Mouse (Mus musculus): ENCODE measurements around the gene Mllt3. TPM values are rescaled to one million over a fixed set of nuclear protein-coding genes. Genes with fewer than 3 reads are reported as not detected.
A peak's percentile ranks its signal among the peaks of the same experiment; 100 is the strongest.

The Mllt3 gene
- total RNA-seq, 2 experiments from 2014 or later = 54.6 to 58.7 TPM

DNA sequence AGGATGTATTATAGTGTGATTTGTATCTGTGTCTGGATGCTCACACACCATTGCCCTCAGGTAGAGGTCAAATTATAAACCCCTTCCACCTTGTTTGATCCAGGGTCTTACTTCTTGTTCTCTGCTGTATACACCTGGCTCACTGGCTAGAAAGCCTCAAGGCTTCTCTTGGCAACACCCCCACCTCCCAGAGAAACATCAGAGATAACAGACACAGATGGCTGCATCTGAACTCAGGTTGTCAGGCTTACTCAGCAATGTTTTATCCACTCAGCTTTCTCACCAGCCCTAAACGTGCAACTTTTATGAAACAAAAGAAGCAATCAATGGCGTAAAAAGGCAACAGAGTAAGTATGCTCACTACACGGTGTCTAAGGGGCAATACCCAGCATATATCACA, 75.3 kb downstream of the Mllt3 start:
- Histone ChIP-seq H3K4me3 (no peak overlapping the region), H3K27ac (no peak overlapping the region)
- no peak for TF ChIP-seq CTCF (conservative IDR thresholded peaks at IDR 0.05)
- DNase-seq (ENCODE audit: low spot score in 2 of 2) = no peak

DNA sequence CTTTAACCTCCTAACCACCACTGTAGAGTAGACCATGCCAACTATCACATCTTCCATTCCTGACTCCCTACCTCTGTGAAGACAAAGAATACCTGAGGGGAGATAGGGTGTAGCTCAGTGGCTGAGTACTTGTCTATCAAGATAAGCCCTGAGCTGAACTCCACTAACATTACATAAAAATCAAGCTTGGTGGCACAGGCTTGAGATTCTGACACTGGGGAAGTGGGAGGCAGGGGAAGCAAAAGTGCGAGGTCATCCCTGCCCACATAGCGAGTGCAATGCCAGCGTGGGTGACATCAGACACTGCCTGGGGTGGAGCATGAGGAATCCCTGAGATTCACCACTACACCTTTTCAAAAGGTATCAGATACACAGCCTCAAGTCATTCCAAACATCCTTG, 76.0 kb downstream of the Mllt3 start:
- TF ChIP-seq CTCF (conservative IDR thresholded peaks at IDR 0.05) = no peak
- DNase-seq (ENCODE audit: low spot score in 2 of 2) = no peak
- H3K27ac ChIP-seq = no peak overlapping the region
- no peak overlapping the region for H3K4me3 ChIP-seq

DNA sequence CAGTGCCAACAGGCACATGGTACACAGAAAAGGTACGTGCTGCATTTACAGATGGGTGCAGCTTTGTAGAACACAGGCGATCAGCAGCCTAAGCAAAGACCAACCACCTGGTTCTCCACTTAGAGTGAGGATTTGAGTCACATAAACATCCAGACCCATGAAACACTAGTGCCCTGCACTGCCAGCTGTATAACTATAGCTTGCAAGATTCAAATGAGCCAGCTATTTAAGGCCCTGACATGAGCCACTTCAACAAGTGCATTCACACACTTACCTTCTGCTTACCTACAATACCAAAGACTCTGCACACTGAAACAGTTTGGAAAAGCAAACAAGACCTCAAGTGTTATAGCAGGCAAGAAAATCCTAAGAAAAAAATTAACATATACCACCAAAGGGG, 78.0 kb downstream of the Mllt3 start:
- no peak for DNase-seq (ENCODE audit: low spot score in 2 of 2)
- Histone ChIP-seq H3K27ac (no peak overlapping the region), H3K4me3 (no peak overlapping the region)
- TF ChIP-seq CTCF (conservative IDR thresholded peaks at IDR 0.05) = no peak

DNA sequence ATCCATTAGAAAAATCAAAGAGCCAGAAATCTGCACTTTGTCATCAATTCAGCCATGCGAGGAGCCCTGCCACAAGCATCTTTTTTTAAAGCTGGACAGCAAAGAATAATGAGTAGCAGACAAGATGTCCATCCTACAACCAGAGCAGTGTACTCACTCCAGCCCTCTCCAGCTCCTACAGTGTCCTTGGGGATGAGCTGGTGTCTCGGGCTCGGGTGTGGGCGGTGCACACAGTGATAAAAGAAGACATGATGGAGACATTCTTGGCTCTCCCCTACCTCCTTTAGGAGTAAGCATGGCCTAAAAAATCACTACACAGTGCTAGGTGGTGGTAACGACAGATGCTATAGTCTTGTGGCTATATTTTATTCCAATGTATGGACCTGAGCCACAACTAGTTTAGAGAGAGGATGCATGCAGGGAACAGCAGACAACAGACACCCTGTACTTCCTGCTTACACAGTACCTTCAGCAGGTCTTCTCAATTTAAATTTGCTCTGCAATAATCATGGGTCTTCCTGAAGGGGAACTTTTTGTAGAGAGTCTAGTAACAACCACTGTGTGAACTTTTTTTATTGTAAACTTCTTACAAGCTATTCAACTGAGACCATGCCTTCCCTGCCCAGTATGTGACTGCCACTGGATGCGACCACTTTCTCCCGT, 78.6 kb downstream of the Mllt3 start:
- Histone ChIP-seq H3K4me3 (no peak overlapping the region), H3K27ac (no peak overlapping the region)
- TF ChIP-seq CTCF (conservative IDR thresholded peaks at IDR 0.05) = no peak
- DNase-seq (ENCODE audit: low spot score in 2 of 2) = no peak

DNA sequence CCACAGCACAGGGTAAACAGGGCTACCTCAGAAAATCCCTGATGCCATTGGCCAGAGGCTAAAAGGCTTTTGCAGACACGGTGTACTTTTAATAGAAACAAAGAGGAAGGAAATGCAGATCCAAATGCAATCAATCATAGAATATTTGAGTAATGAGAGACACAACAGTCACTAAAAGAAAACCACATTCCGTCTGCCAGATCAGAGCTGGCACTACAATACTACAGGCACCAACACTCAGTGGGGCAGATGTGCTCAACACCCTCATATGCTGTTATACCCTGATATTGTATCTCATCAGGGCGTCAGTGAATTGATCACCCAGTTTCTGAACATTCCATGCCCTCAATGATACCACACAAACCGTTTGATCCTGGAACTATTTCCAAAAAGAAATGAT, 79.4 kb downstream of the Mllt3 start:
- no peak for DNase-seq (ENCODE audit: low spot score in 2 of 2)
- no peak overlapping the region for H3K27ac ChIP-seq
- no peak for TF ChIP-seq CTCF (conservative IDR thresholded peaks at IDR 0.05)
- no peak overlapping the region for H3K4me3 ChIP-seq

DNA sequence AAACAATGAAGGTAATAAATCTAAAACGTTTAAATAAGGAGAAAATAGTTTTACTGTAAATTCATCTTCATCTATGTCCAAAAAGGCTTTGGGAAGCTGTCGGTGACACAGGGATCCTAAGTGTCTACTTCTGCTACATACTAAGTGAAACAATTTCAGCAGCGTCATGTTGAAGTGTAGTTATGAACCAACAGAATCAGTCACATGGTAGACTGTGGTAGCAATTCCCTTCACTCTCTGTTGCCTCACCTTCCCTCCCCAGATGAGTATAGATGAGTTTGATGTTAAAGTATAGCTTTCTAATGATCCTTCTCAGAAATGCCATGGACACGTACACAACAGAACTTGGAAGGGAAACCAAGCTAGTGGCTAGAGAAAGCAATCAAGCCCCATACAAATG, 79.9 kb downstream of the Mllt3 start:
- no peak for TF ChIP-seq CTCF (conservative IDR thresholded peaks at IDR 0.05)
- no peak overlapping the region for H3K27ac ChIP-seq
- no peak for DNase-seq (ENCODE audit: low spot score in 2 of 2)
- H3K4me3 ChIP-seq = no peak overlapping the region

DNA sequence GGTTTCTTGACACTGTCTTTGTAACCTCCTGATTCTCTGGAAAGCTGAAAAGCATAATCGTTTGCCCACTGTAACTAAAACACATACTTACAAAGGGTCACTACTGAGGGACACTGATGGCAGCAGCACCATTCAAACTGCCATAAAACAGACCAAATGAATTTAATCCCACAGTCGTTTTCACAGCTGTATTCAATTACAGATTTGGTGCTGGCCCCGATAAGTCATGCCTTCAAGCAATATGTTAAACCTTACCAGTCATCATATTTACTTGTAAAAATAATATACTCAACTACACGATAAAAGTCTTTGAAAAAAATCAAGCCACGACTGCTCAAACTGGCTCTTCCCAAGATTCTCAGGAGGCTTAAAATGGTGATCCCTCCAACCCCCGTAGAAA, 83.7 kb downstream of the Mllt3 start:
- no peak overlapping the region for H3K27ac ChIP-seq
- DNase-seq (ENCODE audit: low spot score in 2 of 2) = no peak
- no peak for TF ChIP-seq CTCF (conservative IDR thresholded peaks at IDR 0.05)
- H3K4me3 ChIP-seq = no peak overlapping the region

DNA sequence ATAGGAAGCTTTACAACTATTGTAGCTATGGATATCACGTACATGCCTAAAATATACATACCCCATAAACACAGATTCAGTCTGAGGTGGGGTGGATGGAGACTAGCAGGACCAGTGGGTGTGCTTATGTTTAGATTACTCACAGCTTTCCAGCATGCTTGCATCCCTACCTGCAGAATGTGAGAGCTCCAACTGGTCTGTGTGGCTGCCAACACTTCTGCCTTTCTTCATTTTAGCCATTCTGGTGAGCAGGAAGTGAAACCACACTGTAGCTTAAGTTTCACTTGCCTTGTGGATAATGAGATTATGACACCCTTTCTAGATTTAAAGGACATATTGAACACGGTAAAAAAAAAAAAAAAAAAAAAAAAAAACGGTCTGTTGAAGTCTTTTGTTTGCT, 88.8 kb downstream of the Mllt3 start:
- no peak for DNase-seq (ENCODE audit: low spot score in 2 of 2)

DNA sequence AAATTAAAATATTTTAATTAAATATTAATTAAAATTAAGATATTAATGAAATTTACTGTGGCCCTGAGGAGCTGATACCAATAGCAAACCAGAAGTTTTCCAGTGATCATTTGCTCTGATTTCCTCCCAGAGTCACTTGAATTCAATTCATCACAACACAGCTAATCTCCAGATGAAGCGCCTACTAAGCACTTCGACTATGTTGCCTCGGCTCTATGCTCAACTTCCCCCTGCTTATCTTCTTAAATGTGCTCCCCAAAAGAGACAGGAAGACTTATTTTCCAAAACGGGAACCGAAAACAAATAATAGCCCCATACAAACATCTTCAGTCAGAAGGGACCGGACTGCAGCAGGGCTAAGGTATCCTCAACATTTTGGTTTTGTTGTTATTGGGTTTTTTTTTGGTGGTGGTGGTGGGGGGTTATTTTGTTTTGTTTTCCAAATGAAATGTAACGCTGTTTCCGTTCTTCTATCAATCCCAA, 90.2 kb downstream of the Mllt3 start:
- no peak overlapping the region for H3K4me3 ChIP-seq
- H3K27ac ChIP-seq = no peak overlapping the region
- TF ChIP-seq CTCF (conservative IDR thresholded peaks at IDR 0.05) = no peak
- no peak for DNase-seq (ENCODE audit: low spot score in 2 of 2)

More for the DNA sequence above, 88.8 kb downstream of the Mllt3 start:
- TF ChIP-seq CTCF (conservative IDR thresholded peaks at IDR 0.05) = 0 out of 2 replicates have a peak, but pooled peaks have one; percentile 17
- no peak overlapping the region for H3K4me3 ChIP-seq
- H3K27ac ChIP-seq = no peak overlapping the region

DNA sequence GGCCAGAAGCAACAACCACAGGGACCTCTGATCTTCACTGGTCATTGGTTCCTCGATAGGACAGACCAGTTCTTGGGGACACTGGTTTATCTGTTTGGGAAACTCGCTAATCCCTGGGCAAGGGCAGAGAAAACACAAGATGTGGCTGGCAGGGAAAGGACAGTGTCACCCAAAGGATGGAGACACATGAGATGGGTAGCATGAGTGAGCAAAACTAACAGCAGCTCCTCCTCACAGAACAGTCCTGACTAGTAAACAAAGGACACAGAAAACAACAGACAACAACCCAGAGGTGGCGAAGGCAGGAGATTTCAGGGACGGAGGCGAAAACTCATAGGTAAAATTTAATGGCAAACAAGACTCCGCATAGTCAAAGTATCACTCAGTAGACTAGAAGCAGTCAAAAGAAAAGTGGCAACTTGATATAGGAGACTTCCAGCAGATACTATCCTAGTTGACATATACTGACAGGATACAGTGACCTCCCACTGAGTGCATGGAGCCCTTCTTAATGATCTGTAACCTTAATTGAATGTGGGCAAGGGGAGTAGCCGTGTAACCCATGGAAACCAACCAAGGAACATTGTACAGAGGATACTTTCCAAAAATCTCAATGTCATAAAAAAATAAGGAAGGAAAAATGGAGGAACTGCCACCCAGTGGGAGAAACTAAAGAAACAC, 93.5 kb downstream of the Mllt3 start:
- no peak overlapping the region for H3K4me3 ChIP-seq
- DNase-seq (ENCODE audit: low spot score in 2 of 2) = no peak
- TF ChIP-seq CTCF (conservative IDR thresholded peaks at IDR 0.05) = no peak
- H3K27ac ChIP-seq = no peak overlapping the region

DNA sequence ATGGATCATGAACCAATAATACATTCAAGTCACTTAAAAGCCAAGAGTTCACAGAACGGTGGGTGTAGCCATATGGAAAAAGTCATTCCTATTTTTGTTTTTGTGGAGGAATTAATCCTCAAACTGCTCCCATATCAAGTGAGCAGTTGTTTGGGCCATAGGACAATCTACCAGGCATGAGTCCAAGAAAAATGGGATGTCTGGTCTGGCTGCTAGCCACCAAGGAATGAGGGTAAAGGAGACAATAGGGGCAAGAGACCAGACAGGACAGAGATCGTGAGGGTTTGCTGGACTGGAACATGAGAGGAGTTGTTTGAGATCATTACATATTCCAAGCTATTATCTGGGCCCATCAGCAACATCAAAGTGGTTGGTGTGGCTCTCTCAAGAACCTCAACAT, 96.8 kb downstream of the Mllt3 start:
- no peak for TF ChIP-seq CTCF (conservative IDR thresholded peaks at IDR 0.05)
- H3K4me3 ChIP-seq = no peak overlapping the region
- H3K27ac ChIP-seq = no peak overlapping the region
- no peak for DNase-seq (ENCODE audit: low spot score in 2 of 2)

DNA sequence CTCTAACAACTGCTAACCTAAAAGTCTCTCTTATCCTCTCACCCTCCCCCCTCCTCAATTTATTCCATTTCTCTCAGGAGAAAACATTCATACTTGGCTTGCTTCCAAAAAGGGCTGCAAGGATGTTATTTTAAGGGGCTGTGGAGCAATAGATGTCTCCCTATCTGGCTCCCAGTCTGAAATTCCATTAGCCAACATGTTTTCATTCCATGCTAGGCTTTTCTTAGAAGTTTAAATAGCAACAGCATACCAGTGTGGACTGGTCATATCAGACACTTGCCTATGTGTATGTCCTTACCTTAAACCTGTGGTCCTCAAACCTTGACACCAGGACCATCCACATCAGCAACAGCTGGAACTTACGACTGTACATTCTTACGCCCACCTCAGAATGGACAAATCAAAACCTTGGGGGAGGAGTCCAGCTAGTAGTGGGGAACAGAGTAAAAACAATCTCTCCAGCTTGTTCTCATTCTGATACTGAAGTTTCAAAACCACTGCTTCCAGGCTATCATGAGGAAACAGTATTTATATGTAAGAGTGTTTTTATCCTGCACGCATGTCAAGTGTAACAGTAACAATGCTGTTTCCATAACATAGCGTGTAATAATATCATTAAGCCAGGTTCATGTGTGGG, 99.3 kb downstream of the Mllt3 start:
- no peak for DNase-seq (ENCODE audit: low spot score in 2 of 2)
- no peak overlapping the region for H3K27ac ChIP-seq
- TF ChIP-seq CTCF (conservative IDR thresholded peaks at IDR 0.05) = no peak
- H3K4me3 ChIP-seq = no peak overlapping the region

DNA sequence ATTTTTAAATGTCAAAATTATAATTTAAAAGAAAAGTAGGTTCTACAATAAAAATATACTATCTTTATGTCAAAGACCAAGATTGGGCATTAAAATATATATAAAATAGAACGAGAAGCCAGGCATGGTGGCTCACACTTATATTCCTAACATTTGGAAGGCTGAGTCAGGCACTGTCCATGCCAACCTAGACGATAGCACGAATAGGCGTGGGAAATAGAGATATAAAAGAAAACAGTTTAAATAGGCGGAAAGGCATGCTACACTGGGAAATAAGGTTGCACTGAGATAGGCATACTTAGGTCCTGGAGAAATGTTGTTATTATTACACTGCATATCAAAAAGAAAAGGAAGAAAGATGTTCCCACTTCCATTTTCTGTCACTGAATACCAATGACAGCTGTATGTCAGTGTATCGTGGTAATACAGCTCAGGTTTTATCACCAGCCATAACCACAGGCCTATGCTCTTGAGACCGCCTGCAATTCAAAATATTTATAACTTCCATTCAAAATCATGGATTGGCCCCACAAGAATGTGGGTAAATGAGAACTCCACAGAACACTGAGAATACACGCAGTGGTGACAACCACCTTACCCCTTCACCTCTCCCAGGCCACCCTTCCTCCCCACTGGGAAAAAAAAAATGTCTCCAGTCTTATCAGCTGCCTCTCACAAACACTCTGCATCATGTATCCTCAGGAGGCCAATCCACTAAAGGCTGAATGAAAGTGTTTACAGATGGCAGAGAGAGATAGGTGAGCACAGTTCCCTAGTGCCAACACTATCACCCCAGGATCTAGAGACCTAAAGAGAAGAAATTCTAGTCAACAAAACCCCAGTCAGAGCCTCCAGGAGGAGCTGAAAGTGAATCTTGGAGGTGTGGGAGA, 102.6 kb downstream of the Mllt3 start:
- TF ChIP-seq CTCF (conservative IDR thresholded peaks at IDR 0.05) = no peak
- no peak for DNase-seq (ENCODE audit: low spot score in 2 of 2)
- H3K4me3 ChIP-seq = no peak overlapping the region
- H3K27ac ChIP-seq = peak overlapping the region; percentile 2; the same call in 1 of the 2 replicates

All from layer of hippocampus, adult 2 months (tissue).